Mouse (Mus musculus): ENCODE measurements around the gene Gpr183.

Gene Gpr183

GRCm38 (mm10) chr14:121964990-121965389 lies at the start of gene Gpr183:
Gene Gpr183 (minus strand): TSS chr14:121965195.
- no peak for DNase-seq (ENCODE audit: low spot score in 2 of 2)

- DNase-seq (ENCODE audit: low spot score in 2 of 2), result peak; percentile 24 to 44
Measured at GRCm38 (mm10) chr14:122013417-122013951, 48.5 kb upstream of the Gpr183 start.

- no peak for DNase-seq (ENCODE audit: low spot score in 2 of 2)
Measured at GRCm38 (mm10) chr14:122012814-122013213, 47.8 kb upstream of the Gpr183 start.

DNA sequence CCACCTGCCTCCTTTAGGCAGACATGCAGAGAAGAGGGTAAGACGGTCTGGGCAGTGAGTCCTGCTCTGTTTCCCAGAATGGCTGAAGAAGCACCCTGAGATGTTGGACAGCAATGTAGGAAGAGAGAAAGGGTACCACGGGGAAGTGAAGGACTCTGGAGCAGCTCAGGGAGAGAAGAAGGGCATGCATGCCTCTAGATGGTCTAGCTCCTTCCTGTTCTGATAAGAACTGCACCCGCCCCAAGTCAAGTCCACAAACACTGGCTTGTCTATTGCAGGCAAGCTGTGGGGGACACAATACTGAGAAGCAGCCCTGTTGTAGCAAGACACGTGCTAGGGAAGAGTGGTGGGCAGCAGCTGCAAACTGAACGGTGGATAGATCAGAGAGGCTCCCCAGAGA lies 47.2 kb upstream of the Gpr183 start:
- DNase-seq (ENCODE audit: low spot score in 2 of 2), result no peak

GRCm38 (mm10) chr14:122011768-122012167 lies 46.8 kb upstream of the Gpr183 start:
- DNase-seq (ENCODE audit: low spot score in 2 of 2), result no peak

DNA sequence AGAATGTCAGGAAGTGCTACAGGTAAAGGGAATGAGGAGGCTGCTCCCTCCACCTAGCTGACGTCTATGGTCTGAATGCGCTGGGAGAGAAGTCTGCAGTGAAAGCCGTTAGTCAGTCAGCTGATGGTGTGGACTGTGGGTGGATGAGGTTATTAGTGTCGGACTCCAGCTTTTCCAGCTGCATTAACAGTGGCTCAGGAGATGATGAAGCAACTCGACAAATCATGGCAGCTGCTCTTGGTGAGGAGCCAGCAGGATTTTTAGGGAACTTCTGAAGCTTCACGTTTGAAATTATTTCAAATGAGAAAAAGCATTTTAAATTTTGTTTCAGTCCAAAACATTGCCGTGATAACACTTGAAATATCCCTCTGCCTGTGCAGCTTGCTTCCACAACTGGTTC lies 45.3 kb upstream of the Gpr183 start:
- DNase-seq (ENCODE audit: low spot score in 2 of 2), result no peak

DNA sequence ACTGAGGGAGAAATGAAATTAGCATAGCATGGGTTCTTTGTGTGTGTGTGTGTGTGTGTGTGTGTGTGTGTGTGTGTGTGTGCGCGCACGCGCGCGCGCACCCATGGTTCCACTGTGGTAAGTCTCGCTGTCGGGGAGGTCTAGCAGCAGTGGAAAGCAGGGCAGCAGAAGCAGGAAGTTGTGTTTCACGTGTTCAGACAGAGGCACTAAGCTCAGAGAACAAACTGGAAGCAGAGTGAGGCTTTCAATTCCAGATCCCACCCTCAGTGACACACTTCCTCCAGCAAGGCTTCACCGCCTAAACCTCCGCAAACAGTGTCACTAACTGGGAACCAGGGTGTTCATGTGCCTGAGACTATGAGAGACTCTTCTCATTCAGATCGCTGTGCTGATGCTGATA lies 44.5 kb upstream of the Gpr183 start:
- peak; percentile 36 to 51 for DNase-seq (ENCODE audit: low spot score in 2 of 2)

- DNase-seq (ENCODE audit: low spot score in 2 of 2), result no peak
Measured at GRCm38 (mm10) chr14:122008261-122008660, 43.3 kb upstream of the Gpr183 start.

DNA sequence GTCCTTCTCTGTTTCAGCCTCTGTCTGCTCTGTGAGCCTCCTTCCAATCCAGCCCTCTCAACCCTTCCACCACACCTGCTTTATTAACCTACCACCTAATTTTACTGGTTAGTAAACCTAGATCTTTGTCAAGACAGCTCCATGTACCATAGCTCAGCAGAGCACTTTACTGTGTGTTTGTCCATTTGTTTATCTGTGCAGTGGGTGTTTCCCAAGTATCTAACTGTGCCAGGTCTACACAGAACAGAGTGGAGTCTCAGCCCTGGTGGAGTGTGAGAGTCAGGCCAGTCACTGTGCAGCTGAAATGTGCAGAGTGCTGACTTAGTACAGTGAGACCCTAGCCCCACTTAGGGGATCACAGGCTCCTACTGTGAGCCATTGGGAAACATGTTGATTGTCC lies 38.8 kb upstream of the Gpr183 start:
- DNase-seq (ENCODE audit: low spot score in 2 of 2), result no peak

GRCm38 (mm10) chr14:122002224-122002623 lies 37.2 kb upstream of the Gpr183 start:
- DNase-seq (ENCODE audit: low spot score in 2 of 2), result no peak

DNA sequence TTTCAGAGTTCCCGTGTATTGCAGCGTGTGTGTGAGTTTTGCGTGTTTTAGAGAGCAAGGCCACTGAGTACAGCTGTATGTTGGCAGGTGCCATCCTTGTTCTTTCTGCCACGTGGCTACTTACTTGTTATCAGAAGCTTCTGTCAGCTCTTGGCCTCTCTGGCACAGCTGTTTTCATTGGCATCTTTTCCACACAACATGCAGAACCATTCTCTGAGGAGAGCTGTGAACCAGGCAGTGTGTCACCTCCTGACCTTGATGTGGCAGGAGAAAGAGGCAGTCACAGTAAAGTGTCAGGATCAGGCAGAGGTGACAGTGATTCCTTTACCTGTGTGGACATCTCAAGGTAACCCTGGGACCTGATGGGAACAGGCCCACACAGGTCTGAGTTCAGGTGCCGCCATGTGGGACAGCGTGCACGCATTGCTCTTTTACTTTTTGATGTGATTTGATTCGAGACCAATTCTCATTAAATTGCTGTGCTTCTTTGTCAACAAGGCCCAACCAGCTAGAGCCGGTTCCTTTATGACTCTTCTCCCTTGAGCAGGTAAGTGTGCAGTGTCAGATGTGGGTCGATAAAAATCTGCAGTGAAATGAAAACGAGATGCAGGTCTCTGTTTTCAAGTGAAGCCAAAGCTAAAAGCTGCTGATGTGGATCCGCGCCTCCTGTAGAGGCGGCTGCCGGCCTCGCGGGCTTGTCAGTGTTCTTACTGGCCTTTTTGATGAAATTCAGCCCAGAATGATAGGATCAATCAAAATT lies 35.5 kb upstream of the Gpr183 start:
- DNase-seq (ENCODE audit: low spot score in 2 of 2), result no peak

DNA sequence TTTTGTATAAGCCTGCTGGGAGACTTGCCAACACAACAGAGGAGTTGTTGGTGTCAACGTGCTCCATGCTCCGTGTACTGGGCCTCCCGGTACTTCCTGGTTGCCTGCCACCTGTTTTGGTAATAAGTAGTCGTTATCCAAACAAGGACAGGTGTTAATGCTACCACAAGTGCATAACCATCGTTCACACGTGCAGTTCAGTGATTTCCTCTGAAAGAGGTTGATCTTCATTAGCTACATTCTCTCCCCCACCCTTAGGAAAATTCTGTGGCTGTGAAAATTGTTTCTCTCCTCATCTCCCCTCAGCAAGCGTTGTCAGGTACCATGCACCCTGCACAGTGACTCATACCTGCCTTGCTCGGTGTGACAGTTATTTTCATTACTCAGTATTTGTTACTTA lies 34.5 kb upstream of the Gpr183 start:
- DNase-seq (ENCODE audit: low spot score in 2 of 2), result no peak

DNA sequence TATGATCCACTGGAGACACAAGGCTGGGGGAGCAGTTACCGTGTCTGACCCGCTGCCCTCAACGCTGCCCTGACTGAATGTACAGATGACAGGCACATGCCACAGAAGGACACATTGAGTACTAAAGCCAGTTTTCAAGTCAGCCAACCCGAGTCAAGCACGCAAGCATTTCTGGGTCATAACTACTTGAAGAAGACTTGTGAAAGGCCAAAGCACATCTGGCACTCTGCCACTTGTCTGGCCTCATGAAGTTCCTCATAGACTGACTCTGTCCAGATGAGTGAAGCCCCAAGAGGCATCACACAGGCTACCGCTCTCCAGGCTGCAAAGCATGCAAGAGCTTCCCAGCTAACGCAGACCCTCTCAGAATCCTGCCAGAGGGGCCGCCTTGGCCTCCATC lies 31.8 kb upstream of the Gpr183 start:
- DNase-seq (ENCODE audit: low spot score in 2 of 2), result peak in 1 of 2 experiments; percentile 38

DNA sequence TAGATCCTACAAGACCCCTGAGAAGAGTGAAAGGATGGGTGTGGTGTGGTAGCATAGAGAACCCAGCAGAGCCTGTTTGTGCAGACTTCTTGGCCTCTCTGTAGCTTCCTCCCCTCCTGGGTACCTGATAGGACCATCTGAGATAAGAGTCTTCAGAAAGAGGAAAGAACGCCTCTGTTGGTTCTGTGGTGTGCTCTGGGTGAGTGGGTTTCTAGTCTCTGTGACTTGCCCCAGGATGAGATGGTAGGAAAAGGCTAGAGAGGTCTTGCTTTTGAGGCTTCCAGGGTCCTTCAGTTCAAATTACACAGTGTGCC lies 30.5 kb upstream of the Gpr183 start:
- DNase-seq (ENCODE audit: low spot score in 2 of 2), result no peak

DNA sequence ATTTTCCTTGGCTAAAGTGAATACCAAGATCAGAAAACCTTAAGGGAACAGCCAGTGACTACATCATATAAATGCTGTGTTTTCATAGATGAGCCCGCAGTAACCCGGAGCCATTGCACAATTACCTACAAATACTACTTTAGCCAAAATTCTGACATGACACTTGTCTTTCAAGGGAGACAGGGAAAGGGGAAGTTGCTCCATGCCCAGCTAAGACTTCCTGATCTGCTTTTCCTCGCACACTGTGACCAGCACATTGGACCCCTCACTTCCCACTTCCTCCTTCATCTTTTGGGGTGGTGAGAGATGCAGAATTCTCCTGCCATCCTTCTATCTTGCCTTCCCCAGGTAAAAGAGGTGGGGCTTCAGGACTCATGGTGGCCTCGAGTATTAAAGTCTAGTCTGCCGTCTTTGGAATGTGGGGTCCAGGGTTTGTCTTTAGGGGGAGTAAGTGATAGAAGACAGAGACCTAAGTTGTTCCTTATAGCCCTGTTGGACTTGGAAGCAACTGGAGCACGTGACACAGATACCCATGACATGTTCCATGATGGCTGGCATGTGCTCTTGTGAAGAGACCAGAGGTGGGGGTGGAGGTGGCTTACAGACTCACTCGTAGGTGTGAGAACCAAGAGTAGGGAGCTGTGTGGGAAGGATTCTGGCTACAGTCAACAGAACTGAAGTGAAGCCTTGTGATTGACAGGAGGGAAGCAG lies 30.0 kb upstream of the Gpr183 start:
- DNase-seq (ENCODE audit: low spot score in 2 of 2), result no peak

GRCm38 (mm10) chr14:121994171-121994700 lies 29.2 kb upstream of the Gpr183 start:
- DNase-seq (ENCODE audit: low spot score in 2 of 2), result no peak

GRCm38 (mm10) chr14:121993616-121994015 lies 28.6 kb upstream of the Gpr183 start:
- DNase-seq (ENCODE audit: low spot score in 2 of 2), result no peak

- no peak for DNase-seq (ENCODE audit: low spot score in 2 of 2)
Measured at GRCm38 (mm10) chr14:121992395-121993280, 27.6 kb upstream of the Gpr183 start.

- no peak for DNase-seq (ENCODE audit: low spot score in 2 of 2)
Measured at GRCm38 (mm10) chr14:121991921-121992320, 26.9 kb upstream of the Gpr183 start.

- DNase-seq (ENCODE audit: low spot score in 2 of 2), result no peak
Measured at GRCm38 (mm10) chr14:121990897-121991296, 25.9 kb upstream of the Gpr183 start.

- no peak for DNase-seq (ENCODE audit: low spot score in 2 of 2)
Measured at GRCm38 (mm10) chr14:121989869-121990268, 24.9 kb upstream of the Gpr183 start.

- DNase-seq (ENCODE audit: low spot score in 2 of 2), result no peak
Measured at GRCm38 (mm10) chr14:121989331-121989730, 24.3 kb upstream of the Gpr183 start.
